In genomic region chr12:29136850-29137268, GRCm38 (mm10) we compare ENCODE assay signal across 8 mouse cellular contexts.
DNase-seq lines count a peak whose midpoint lies in the region; ATAC-seq lines count a peak whose summit lies in the region.

No protein-coding gene starts in this region.

- H3K27me3 ChIP-seq in kidney, embryonic 16.5 days (ENCODE audit: insufficient read depth, low read length), result no peaks in the 10 kb centered on the region
- no peaks in the 10 kb centered on the region for H3K27me3 ChIP-seq in midbrain, embryonic 14.5 days (ENCODE audit: control insufficient read depth, insufficient read depth, low read length)

- DNase-seq in gastrocnemius, postnatal 14 days, result peak; percentile 34
- no peak for DNase-seq in gastrocnemius, adult 18-20 months (ENCODE audit: low spot score)
- peak; percentile 96 for DNase-seq in heart, adult 11 months
- peak; percentile 89 for DNase-seq in midbrain, embryonic 14.5 days
- DNase-seq in testis, postnatal 14 days (ENCODE audit: low spot score), result peak; percentile 70
- DNase-seq in spleen, postnatal 10 days (ENCODE audit: low spot score in 2 of 2), result no peak

- no peak overlapping the region for H3K4me2 ChIP-seq in kidney, embryonic 16.5 days (replicated peaks; ENCODE audit: low read depth, low read length)
- H3K4me2 ChIP-seq in midbrain, embryonic 14.5 days (ENCODE audit: low read length), result no peak overlapping the region

- peak; percentile 70 for ATAC-seq in cerebellum, adult (ENCODE audit: insufficient number of reproducible peaks, low FRiP score, low TSS enrichment)
- peak; percentile 79 for ATAC-seq in kidney, embryonic 16.5 days (ENCODE audit: low FRiP score, low TSS enrichment)
- peak; percentile 84 for ATAC-seq in midbrain, embryonic 14.5 days (ENCODE audit: low FRiP score, low TSS enrichment)

- intact Hi-C loops in gastrocnemius, postnatal 14 days (cut with DNase I; ENCODE audit: low total_unique reads), result no loop called here

- H3K36me3 ChIP-seq in kidney, embryonic 16.5 days (ENCODE audit: insufficient read depth, low read length), result no peaks in the 10 kb centered on the region
- H3K36me3 ChIP-seq in midbrain, embryonic 14.5 days (ENCODE audit: control insufficient read depth, insufficient read depth, low read length), result no peaks in the 10 kb centered on the region

- peaks cover 10% of the 10 kb centered on the region; the same call in 1 of the 2 replicates for H3K4me1 ChIP-seq in kidney, embryonic 16.5 days (ENCODE audit: insufficient read depth, low read length)
- peaks cover 38% of the 10 kb centered on the region for H3K4me1 ChIP-seq in midbrain, embryonic 14.5 days (ENCODE audit: control insufficient read depth, insufficient read depth, low read length)

- peak overlapping the region; percentile 13; the same call in 1 of the 2 replicates for H3K27ac ChIP-seq in kidney, embryonic 16.5 days (ENCODE audit: low read length)
- H3K27ac ChIP-seq in midbrain, embryonic 14.5 days (replicated peaks; ENCODE audit: low read depth, low read length), result peak overlapping the region; percentile 78

- no peak overlapping the region for H3K9ac ChIP-seq in kidney, embryonic 16.5 days (replicated peaks; ENCODE audit: low read length)
- no peak overlapping the region for H3K9ac ChIP-seq in midbrain, embryonic 14.5 days (replicated peaks; ENCODE audit: low read length)

- H3K4me3 ChIP-seq in kidney, embryonic 16.5 days (ENCODE audit: low read length), result no peak overlapping the region
- H3K4me3 ChIP-seq in midbrain, embryonic 14.5 days (replicated peaks; ENCODE audit: low read depth, low read length), result no peak overlapping the region

- 35% methylated on average over 5 of the region's 5 CpGs for WGBS in kidney, embryonic 16.5 days
- WGBS in midbrain, embryonic 14.5 days, result 20% methylated on average over 5 of the region's 5 CpGs

- H3K9me3 ChIP-seq in kidney, embryonic 16.5 days (ENCODE audit: low read length), result no peaks in the 10 kb centered on the region
- no peaks in the 10 kb centered on the region for H3K9me3 ChIP-seq in midbrain, embryonic 14.5 days (ENCODE audit: control insufficient read depth, low read length)

Comparison
In these comparisons a context has a peak if more than half of its experiments do, and no peak if none do; other contexts are left out.
1. DNase-seq: peak in gastrocnemius, postnatal 14 days (single experiment), heart, adult 11 months (single experiment), midbrain, embryonic 14.5 days (single experiment) and testis, postnatal 14 days (single experiment); none in gastrocnemius, adult 18-20 months (single experiment) and spleen, postnatal 10 days (0 of 2).
2. Peak in every context shown above with its lines, with median percentiles within 50 percentile points of each other: ATAC-seq.